Mouse (Mus musculus): ENCODE results near the gene P4htm.

DNA sequence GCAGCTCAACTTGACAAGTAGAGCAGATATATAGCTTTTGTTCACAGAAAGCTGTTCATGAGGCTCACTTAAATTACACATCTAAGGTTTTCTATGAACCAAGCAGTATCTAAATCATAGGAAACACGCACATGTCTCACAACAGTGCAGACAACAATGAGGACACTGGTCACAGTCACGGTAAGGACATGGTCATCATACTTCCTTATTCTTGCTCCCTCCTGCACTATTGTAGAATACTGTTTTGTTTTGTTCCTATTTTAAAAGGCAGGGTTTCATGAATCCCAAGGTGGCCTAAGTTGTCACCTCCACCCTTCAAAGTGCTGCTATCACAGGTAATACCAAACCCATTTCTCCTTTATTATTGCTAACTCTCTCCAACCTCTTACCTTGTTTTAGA is 42.4 kb upstream of the P4htm start:
- TF ChIP-seq CTCF (IDR thresholded peaks at IDR 0.05; ENCODE audit: borderline replicate concordance, insufficient read depth, low read length) (no peak), POLR2A (IDR thresholded peaks at IDR 0.05; ENCODE audit: low read depth, low read length) (no peak)
